Mouse (Mus musculus): ENCODE measurements around the gene Gtpbp1. TPM values are rescaled to one million over a fixed set of nuclear protein-coding genes. Genes with fewer than 3 reads are reported as not detected.

Gtpbp1 gene
- polyA plus RNA-seq, 1 experiment from 2014 or later: 42.6 TPM

DNA sequence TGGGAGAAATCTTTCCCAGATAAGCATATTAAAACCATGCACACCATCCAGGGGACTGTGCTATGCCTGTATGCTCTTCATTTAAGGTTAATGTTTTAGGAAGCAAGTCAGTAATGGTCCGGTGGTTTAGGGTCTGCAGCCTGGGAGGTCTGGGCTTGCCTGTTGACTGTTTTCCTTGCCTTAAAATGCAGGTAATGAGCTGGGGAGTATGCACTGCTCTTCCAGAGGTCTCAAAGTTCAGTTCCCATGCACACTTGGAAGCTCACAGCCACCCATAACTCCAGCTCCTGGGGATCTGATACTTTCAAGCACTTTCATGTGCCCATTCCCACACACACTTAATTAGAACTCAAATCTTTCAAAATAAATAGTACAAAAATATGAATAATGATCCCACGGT lies 5.9 kb downstream of the Gtpbp1 start:
- no peak for ATAC-seq (ENCODE audit: insufficient number of reproducible peaks, insufficient read depth, low FRiP score, low TSS enrichment, low read depth)
- WGBS: 84% methylated on average over 2 of the region's 2 CpGs
- peaks cover 38% of the 10 kb centered on the region for H3K36me3 ChIP-seq
- no peaks in the 10 kb centered on the region for H3K9me3 ChIP-seq
- no peak overlapping the region for H3K4me2 ChIP-seq
- H3K9ac ChIP-seq (replicated peaks): no peak overlapping the region
- H3K4me1 ChIP-seq (replicated peaks): peaks cover 13% of the 10 kb centered on the region
- no peaks in the 10 kb centered on the region for H3K27me3 ChIP-seq
- H3K4me3 ChIP-seq (replicated peaks): no peak overlapping the region
- no peak overlapping the region for H3K27ac ChIP-seq

DNA sequence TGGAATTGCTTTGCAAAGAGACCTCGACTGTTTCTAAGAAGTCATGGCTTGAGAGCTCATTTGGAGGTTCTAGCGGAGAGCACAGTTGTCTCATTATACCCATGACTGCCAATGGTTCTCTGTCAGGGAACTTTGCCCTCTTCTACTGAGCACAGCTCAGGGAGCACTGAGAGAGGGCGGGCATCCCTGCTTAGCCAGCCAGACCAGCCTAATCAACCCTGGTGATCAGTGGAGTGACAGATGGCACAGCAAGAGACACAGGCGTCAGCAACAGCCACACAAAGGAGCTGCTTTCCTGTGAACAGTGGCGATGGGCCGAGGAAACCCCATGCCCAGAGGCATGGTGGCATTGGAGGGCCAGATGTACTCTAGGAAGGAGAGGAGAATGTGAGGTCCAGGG lies 6.4 kb downstream of the Gtpbp1 start:
- peaks cover 8% of the 10 kb centered on the region for H3K4me1 ChIP-seq (replicated peaks)
- no peak for ATAC-seq (ENCODE audit: insufficient number of reproducible peaks, insufficient read depth, low FRiP score, low TSS enrichment, low read depth)
- H3K36me3 ChIP-seq: peaks cover 38% of the 10 kb centered on the region
- no peaks in the 10 kb centered on the region for H3K9me3 ChIP-seq
- H3K4me2 ChIP-seq: no peak overlapping the region
- no peak overlapping the region for H3K9ac ChIP-seq (replicated peaks)
- H3K27ac ChIP-seq: no peak overlapping the region
- H3K27me3 ChIP-seq: no peaks in the 10 kb centered on the region
- no peak overlapping the region for H3K4me3 ChIP-seq (replicated peaks)
- WGBS: 84% methylated on average over 6 of the region's 6 CpGs

DNA sequence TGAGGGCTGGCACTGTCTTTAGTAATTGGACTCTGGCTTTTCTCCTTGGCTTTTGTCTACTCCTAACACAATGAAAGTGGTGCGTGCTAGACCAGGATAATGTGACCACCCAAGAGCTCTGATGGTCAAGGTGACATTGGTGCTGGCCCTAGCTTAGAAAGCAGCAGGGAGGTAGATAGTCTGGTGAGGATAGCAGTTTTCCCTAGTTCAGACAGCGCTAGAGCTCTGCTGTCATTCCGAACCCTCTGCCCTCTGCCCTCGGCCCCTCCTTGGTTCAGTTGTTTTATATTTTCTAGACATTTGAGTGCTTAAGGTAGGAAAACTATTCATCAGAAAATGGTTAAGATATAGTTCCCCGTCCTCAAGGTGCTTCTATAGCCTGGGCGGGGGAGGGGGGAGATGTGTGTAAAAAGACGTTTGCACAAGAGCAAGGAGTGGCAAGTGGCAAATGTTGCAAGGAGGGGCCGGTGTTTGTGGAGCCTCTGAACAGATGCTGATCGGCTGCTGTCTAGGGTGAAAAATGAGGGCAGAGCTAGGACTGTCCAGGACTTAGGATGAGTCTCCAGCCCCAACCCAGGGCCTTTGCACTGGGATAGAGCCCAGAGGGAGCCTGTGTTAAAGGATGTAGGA lies 7.0 kb downstream of the Gtpbp1 start:
- Histone ChIP-seq H3K9me3 (no peaks in the 10 kb centered on the region), H3K4me3 (replicated peaks) (no peak overlapping the region), H3K27ac (no peak overlapping the region), H3K9ac (replicated peaks) (no peak overlapping the region), H3K27me3 (no peaks in the 10 kb centered on the region), H3K4me2 (no peak overlapping the region), H3K36me3 (peaks cover 38% of the 10 kb centered on the region), H3K4me1 (replicated peaks) (peaks cover 2% of the 10 kb centered on the region)
- 73% methylated on average over 9 of the region's 9 CpGs for WGBS
- no peak for ATAC-seq (ENCODE audit: insufficient number of reproducible peaks, insufficient read depth, low FRiP score, low TSS enrichment, low read depth)

GRCm38 (mm10) chr15:79706603-79707214 lies 16.1 kb downstream of the Gtpbp1 start:
- no peak for ATAC-seq (ENCODE audit: insufficient number of reproducible peaks, insufficient read depth, low FRiP score, low TSS enrichment, low read depth)
- H3K36me3 ChIP-seq: peaks cover 53% of the 10 kb centered on the region

GRCm38 (mm10) chr15:79708229-79708822 lies 17.7 kb downstream of the Gtpbp1 start:
- WGBS: 91% methylated on average over 5 of the region's 5 CpGs
- H3K9ac ChIP-seq (replicated peaks): no peak overlapping the region
- no peaks in the 10 kb centered on the region for H3K4me1 ChIP-seq (replicated peaks)
- ATAC-seq (ENCODE audit: insufficient number of reproducible peaks, insufficient read depth, low FRiP score, low TSS enrichment, low read depth): no peak
- H3K27me3 ChIP-seq: no peaks in the 10 kb centered on the region
- no peaks in the 10 kb centered on the region for H3K9me3 ChIP-seq
- H3K36me3 ChIP-seq: peaks cover 69% of the 10 kb centered on the region
- no peak overlapping the region for H3K27ac ChIP-seq
- H3K4me3 ChIP-seq (replicated peaks): no peak overlapping the region
- no peak overlapping the region for H3K4me2 ChIP-seq

More at GRCm38 (mm10) chr15:79706603-79707214, 16.1 kb downstream of the Gtpbp1 start:
- Histone ChIP-seq H3K4me1 (replicated peaks) (no peaks in the 10 kb centered on the region), H3K4me3 (replicated peaks) (no peak overlapping the region), H3K27me3 (no peaks in the 10 kb centered on the region), H3K9me3 (no peaks in the 10 kb centered on the region), H3K27ac (no peak overlapping the region), H3K9ac (replicated peaks) (no peak overlapping the region), H3K4me2 (no peak overlapping the region)
- 92% methylated on average over 17 of the region's 17 CpGs for WGBS

GRCm38 (mm10) chr15:79715646-79716045 lies 25.0 kb downstream of the Gtpbp1 start:
- no peak overlapping the region for H3K27ac ChIP-seq
- no peak overlapping the region for H3K4me3 ChIP-seq (replicated peaks)
- no peaks in the 10 kb centered on the region for H3K27me3 ChIP-seq
- 93% methylated on average over 7 of the region's 7 CpGs for WGBS
- no peak overlapping the region for H3K4me2 ChIP-seq
- no peak overlapping the region for H3K9ac ChIP-seq (replicated peaks)
- ATAC-seq (ENCODE audit: insufficient number of reproducible peaks, insufficient read depth, low FRiP score, low TSS enrichment, low read depth): no peak
- no peaks in the 10 kb centered on the region for H3K9me3 ChIP-seq
- peaks cover under 1% of the 10 kb centered on the region for H3K4me1 ChIP-seq (replicated peaks)
- H3K36me3 ChIP-seq: peaks cover 100% of the 10 kb centered on the region

DNA sequence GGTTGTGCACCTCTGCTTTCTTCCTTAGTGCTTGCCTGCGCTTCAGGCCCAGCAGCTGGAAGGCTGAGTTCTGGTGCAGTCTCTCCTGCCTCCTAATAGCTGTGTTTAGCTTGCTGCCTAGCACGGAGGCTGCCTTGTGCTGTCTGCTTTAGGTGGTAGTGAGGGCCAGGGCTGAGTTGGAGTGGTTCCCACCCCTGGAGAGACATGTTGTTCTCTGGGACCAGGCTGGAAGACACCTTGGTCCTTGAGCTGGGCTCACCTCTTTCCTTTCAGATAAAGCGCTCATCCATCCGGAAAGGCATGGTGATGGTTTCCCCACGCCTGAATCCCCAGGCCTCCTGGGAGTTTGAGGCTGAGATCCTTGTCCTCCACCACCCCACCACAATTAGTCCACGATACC lies 26.1 kb downstream of the Gtpbp1 start:
- 96% methylated on average over 6 of the region's 6 CpGs for WGBS
- H3K4me3 ChIP-seq (replicated peaks): no peak overlapping the region
- ATAC-seq (ENCODE audit: insufficient number of reproducible peaks, insufficient read depth, low FRiP score, low TSS enrichment, low read depth): no peak
- H3K36me3 ChIP-seq: peaks cover 99% of the 10 kb centered on the region
- H3K4me2 ChIP-seq: no peak overlapping the region
- no peaks in the 10 kb centered on the region for H3K9me3 ChIP-seq
- peaks cover 6% of the 10 kb centered on the region for H3K4me1 ChIP-seq (replicated peaks)
- H3K27me3 ChIP-seq: no peaks in the 10 kb centered on the region
- no peak overlapping the region for H3K27ac ChIP-seq
- H3K9ac ChIP-seq (replicated peaks): no peak overlapping the region

GRCm38 (mm10) chr15:79720267-79720666 lies 29.6 kb downstream of the Gtpbp1 start:
- ATAC-seq (ENCODE audit: insufficient number of reproducible peaks, insufficient read depth, low FRiP score, low TSS enrichment, low read depth): no peak
- no peak overlapping the region for H3K27ac ChIP-seq
- H3K4me3 ChIP-seq (replicated peaks): no peak overlapping the region
- H3K4me1 ChIP-seq (replicated peaks): peaks cover 6% of the 10 kb centered on the region
- no peaks in the 10 kb centered on the region for H3K27me3 ChIP-seq
- WGBS: 89% methylated on average over 8 of the region's 8 CpGs
- H3K36me3 ChIP-seq: peaks cover 81% of the 10 kb centered on the region
- H3K4me2 ChIP-seq: no peak overlapping the region
- no peak overlapping the region for H3K9ac ChIP-seq (replicated peaks)
- no peaks in the 10 kb centered on the region for H3K9me3 ChIP-seq

- no peak overlapping the region for H3K9ac ChIP-seq (replicated peaks)
- no peaks in the 10 kb centered on the region for H3K27me3 ChIP-seq
- H3K4me2 ChIP-seq: no peak overlapping the region
- H3K36me3 ChIP-seq: peaks cover 81% of the 10 kb centered on the region
- peaks cover 6% of the 10 kb centered on the region for H3K4me1 ChIP-seq (replicated peaks)
- H3K9me3 ChIP-seq: no peaks in the 10 kb centered on the region
- H3K4me3 ChIP-seq (replicated peaks): no peak overlapping the region
- 91% methylated on average over 4 of the region's 4 CpGs for WGBS
- no peak overlapping the region for H3K27ac ChIP-seq
- ATAC-seq (ENCODE audit: insufficient number of reproducible peaks, insufficient read depth, low FRiP score, low TSS enrichment, low read depth): no peak
These were observed 30.2 kb downstream of the Gtpbp1 start for GRCm38 (mm10) chr15:79720796-79721195.

GRCm38 (mm10) chr15:79723439-79723838 lies 32.8 kb downstream of the Gtpbp1 start:
- Histone ChIP-seq H3K36me3 (peaks cover 81% of the 10 kb centered on the region), H3K4me3 (replicated peaks) (no peak overlapping the region), H3K27me3 (no peaks in the 10 kb centered on the region), H3K9me3 (no peaks in the 10 kb centered on the region), H3K9ac (replicated peaks) (no peak overlapping the region; the same call in 1 of the 2 replicates), H3K27ac (no peak overlapping the region), H3K4me1 (replicated peaks) (peaks cover 6% of the 10 kb centered on the region), H3K4me2 (no peak overlapping the region)
- WGBS: 35% methylated on average over 1 of the region's 1 CpGs
- ATAC-seq (ENCODE audit: insufficient number of reproducible peaks, insufficient read depth, low FRiP score, low TSS enrichment, low read depth): no peak

DNA sequence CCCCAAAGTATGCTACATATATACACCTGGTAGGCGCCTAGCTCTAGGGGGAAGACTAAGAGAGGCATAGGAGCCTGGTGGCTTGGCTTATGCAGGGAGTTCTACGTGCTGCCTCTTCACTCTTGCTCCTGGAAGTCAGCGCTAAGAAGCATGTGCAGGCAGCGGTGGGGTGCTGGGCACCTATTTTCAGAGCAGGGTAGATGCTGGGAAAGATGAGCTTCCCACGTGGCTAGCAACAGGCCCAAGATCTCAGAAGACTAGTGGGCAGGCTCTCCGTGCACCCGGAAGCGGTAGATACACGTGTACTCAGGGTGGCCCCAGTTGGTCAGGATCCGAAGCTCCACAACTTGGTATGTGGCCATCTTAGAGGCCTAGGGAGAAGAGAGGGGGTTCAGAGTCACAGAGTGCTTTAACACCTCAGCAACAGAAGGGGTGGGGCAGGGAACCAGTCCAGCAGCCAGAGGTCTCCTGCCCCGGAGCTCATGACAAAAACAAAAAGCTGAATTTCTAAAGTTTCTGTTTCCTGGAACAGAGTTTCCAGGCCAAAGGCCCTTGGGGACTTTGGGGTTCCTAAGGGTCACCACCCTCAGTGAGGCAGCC lies 34.6 kb downstream of the Gtpbp1 start:
- 88% methylated on average over 11 of the region's 11 CpGs for WGBS
- Histone ChIP-seq H3K4me3 (replicated peaks) (no peak overlapping the region), H3K27me3 (no peaks in the 10 kb centered on the region), H3K36me3 (peaks cover 80% of the 10 kb centered on the region), H3K4me1 (replicated peaks) (peaks cover 6% of the 10 kb centered on the region), H3K9ac (replicated peaks) (no peak overlapping the region), H3K4me2 (no peak overlapping the region), H3K27ac (no peak overlapping the region), H3K9me3 (no peaks in the 10 kb centered on the region)
- ATAC-seq (ENCODE audit: insufficient number of reproducible peaks, insufficient read depth, low FRiP score, low TSS enrichment, low read depth): no peak
